Mouse (Mus musculus): ENCODE measurements around the gene Tmem120b. TPM values are rescaled to one million over a fixed set of nuclear protein-coding genes. Genes with fewer than 3 reads are reported as not detected.

Gene Tmem120b
- total and polyA plus RNA-seq, 3 experiments = 5.6 to 6.8 TPM; not detected in 1

GRCm38 (mm10) chr5:123050918-123051317, 17.3 kb upstream of the Tmem120b start:
- no peak overlapping the region for H3K27ac ChIP-seq (ENCODE audit: control insufficient read depth, low read depth, low read length)
- H3K9ac ChIP-seq (ENCODE audit: control insufficient read depth, low read depth, low read length, poor library complexity, severe bottlenecking) = no peak overlapping the region
- no peak for DNase-seq (ENCODE audit: low read depth, low spot score)
- H3K4me3 ChIP-seq (ENCODE audit: control insufficient read depth in 1 of 2, insufficient read depth in 1 of 2, low read depth in 2 of 2, low read length in 2 of 2) = no peak overlapping the region
- H3K4me1 ChIP-seq (ENCODE audit: control insufficient read depth in 1 of 2, insufficient read depth in 2 of 2, low read length in 2 of 2) = no peaks in the 10 kb centered on the region
- no peaks in the 10 kb centered on the region for H3K9me3 ChIP-seq (replicated peaks; ENCODE audit: insufficient read depth, low read length)
- H3K79me2 ChIP-seq (ENCODE audit: control insufficient read depth, insufficient read depth, low read length, poor library complexity) = no peaks in the 10 kb centered on the region
- H3K27me3 ChIP-seq (ENCODE audit: control insufficient read depth in 1 of 2, insufficient read depth in 2 of 2, low read length in 2 of 2) = peaks cover 2 to 3% of the 10 kb centered on the region in 2 experiments; a peak in 2 of 4 replicates
- TF ChIP-seq GABPA (IDR thresholded peaks at IDR 0.05; ENCODE audit: low read depth, low read length) (no peak), BHLHE40 (IDR thresholded peaks at IDR 0.05; ENCODE audit: borderline replicate concordance, low read depth, low read length) (no peak), MAFK (IDR thresholded peaks at IDR 0.05; ENCODE audit: borderline replicate concordance, low read depth, low read length) (no peak), E2F4 (IDR thresholded peaks at IDR 0.05; ENCODE audit: borderline replicate concordance, low read depth, low read length) (no peak), CHD2 (IDR thresholded peaks at IDR 0.05; ENCODE audit: low read length) (no peak), USF1 (IDR thresholded peaks at IDR 0.05; ENCODE audit: low read depth, low read length) (no peak), ZMIZ1 (IDR thresholded peaks at IDR 0.05; ENCODE audit: low read depth, low read length) (no peak), KAT2A (conservative IDR thresholded peaks at IDR 0.05; ENCODE audit: low read depth, low read length) (no peak), TBP (IDR thresholded peaks at IDR 0.05; ENCODE audit: low read depth, low read length) (no peak), GATA1 (IDR thresholded peaks at IDR 0.05; ENCODE audit: low read depth, low read length) (no peak)
- no peaks in the 10 kb centered on the region for H3K36me3 ChIP-seq (ENCODE audit: control insufficient read depth in 1 of 2, insufficient read depth in 2 of 2, low read length in 2 of 2)

- no peaks in the 10 kb centered on the region for H3K79me2 ChIP-seq (ENCODE audit: control insufficient read depth, insufficient read depth, low read length, poor library complexity)
- H3K27ac ChIP-seq (ENCODE audit: control insufficient read depth, low read depth, low read length) = no peak overlapping the region
- H3K36me3 ChIP-seq (ENCODE audit: control insufficient read depth in 1 of 2, insufficient read depth in 2 of 2, low read length in 2 of 2) = no peaks in the 10 kb centered on the region
- TF ChIP-seq TBP (IDR thresholded peaks at IDR 0.05; ENCODE audit: low read depth, low read length) (no peak), USF2 (IDR thresholded peaks at IDR 0.05; ENCODE audit: borderline replicate concordance in 1 of 2, insufficient read depth in 1 of 2, low read depth in 1 of 2, low read length in 2 of 2) (no peak), CTCF (IDR thresholded peaks at IDR 0.05 in 2 of 3, conservative IDR thresholded peaks at IDR 0.05 in 1 of 3; ENCODE audit: control insufficient read depth in 1 of 3, insufficient read depth in 1 of 3, low read depth in 2 of 3, low read length in 3 of 3, poor library complexity in 1 of 3, severe bottlenecking in 1 of 3) (peak; percentile 50 to 71 (median 51)), SMC3 (IDR thresholded peaks at IDR 0.05; ENCODE audit: low read depth, low read length) (0 out of 2 replicates have a peak, but pooled peaks have one; percentile 18), JUND (IDR thresholded peaks at IDR 0.05; ENCODE audit: low read depth, low read length) (no peak)
- H3K27me3 ChIP-seq (ENCODE audit: control insufficient read depth in 1 of 2, insufficient read depth in 2 of 2, low read length in 2 of 2) = peaks cover 2 to 3% of the 10 kb centered on the region in 2 experiments; a peak in 2 of 4 replicates
- no peak overlapping the region for H3K4me3 ChIP-seq (ENCODE audit: control insufficient read depth in 1 of 2, insufficient read depth in 1 of 2, low read depth in 2 of 2, low read length in 2 of 2)
- no peak for DNase-seq (ENCODE audit: low read depth, low spot score)
- H3K9me3 ChIP-seq (replicated peaks; ENCODE audit: insufficient read depth, low read length) = no peaks in the 10 kb centered on the region
- no peaks in the 10 kb centered on the region for H3K4me1 ChIP-seq (ENCODE audit: control insufficient read depth in 1 of 2, insufficient read depth in 2 of 2, low read length in 2 of 2)
- H3K9ac ChIP-seq (ENCODE audit: control insufficient read depth, low read depth, low read length, poor library complexity, severe bottlenecking) = no peak overlapping the region
Observed at GRCm38 (mm10) chr5:123051736-123052135, 16.5 kb upstream of the Tmem120b start.
